Mouse (Mus musculus) neural tube, embryonic 13.5 days (tissue): ENCODE data around the gene Snx10. TPM values are rescaled to one million over a fixed set of nuclear protein-coding genes. Genes with fewer than 3 reads are reported as not detected.
"Not testable (repeated sequence)": the region's sequence is repeated elsewhere in the genome, so short reads cannot be mapped to it uniquely, and the experiment has no call there.

ENCODE experiments used
- ATAC-seq: fragments of 200-750 bp; cut with Nextera tagmentation; 2 replicates; pipeline ENCODE4 v1.8.0; 2017; ENCODE audit warnings: low read depth, mild to moderate bottlenecking, moderate TSS enrichment, moderate library complexity
- H3K27ac ChIP-seq: fragments of 300-500 bp; sonication (generic); replicated peaks from 2 replicates; pipeline ENCODE4 v1.5.1; 2015; ENCODE audit warnings: moderate library complexity, mild to moderate bottlenecking, inconsistent platforms
- H3K27me3 ChIP-seq: fragments of 300-500 bp; sonication (generic); 2 replicates; pipeline ENCODE4 v1.6.1; 2015; ENCODE audit warnings: mild to moderate bottlenecking, inconsistent platforms
- H3K36me3 ChIP-seq: fragments of 300-500 bp; sonication (generic); 2 replicates; pipeline ENCODE4 v1.6.1; 2015; ENCODE audit warnings: mild to moderate bottlenecking, inconsistent platforms
- H3K4me1 ChIP-seq: fragments of 300-500 bp; sonication (generic); replicated peaks from 2 replicates; pipeline ENCODE4 v1.6.1; 2015; ENCODE audit warnings: inconsistent platforms
- H3K4me2 ChIP-seq: fragments of 300-500 bp; sonication (generic); 2 replicates; pipeline ENCODE4 v1.6.1; 2015; ENCODE audit warnings: inconsistent platforms, mild to moderate bottlenecking, moderate library complexity
- H3K4me3 ChIP-seq: fragments of 300-500 bp; sonication (generic); 2 replicates; pipeline ENCODE4 v1.5.1; 2015; ENCODE audit warnings: mild to moderate bottlenecking, inconsistent platforms
- H3K9ac ChIP-seq: fragments of 300-500 bp; sonication (generic); 2 replicates; pipeline ENCODE4 v1.6.1; 2015; ENCODE audit warnings: moderate library complexity, mild to moderate bottlenecking, inconsistent platforms
- H3K9me3 ChIP-seq: fragments of 300-500 bp; sonication (generic); 2 replicates; pipeline ENCODE4 v1.6.1; 2016; ENCODE audit warnings: inconsistent platforms
- WGBS: fragments of 180-500 bp; shearing (Covaris S2); methylation state at CpG from one replicate; pipeline ENCODE4 v1.1.7; 2015; 5-methylcytosine and 5-hydroxymethylcytosine counted together
- polyA plus RNA-seq: library from polyadenylated mRNA; unstranded; fragments of >200 nt; fragmentation: Nextera tagmentation; extraction: Ambion mirVana; gene quantifications from 2 replicates; pipeline ENCODE4 v1.2.1, GENCODE M21; 2015

Gene Snx10
- polyA plus RNA-seq, result 49.4 and 54.8 TPM in 2 replicates

DNA sequence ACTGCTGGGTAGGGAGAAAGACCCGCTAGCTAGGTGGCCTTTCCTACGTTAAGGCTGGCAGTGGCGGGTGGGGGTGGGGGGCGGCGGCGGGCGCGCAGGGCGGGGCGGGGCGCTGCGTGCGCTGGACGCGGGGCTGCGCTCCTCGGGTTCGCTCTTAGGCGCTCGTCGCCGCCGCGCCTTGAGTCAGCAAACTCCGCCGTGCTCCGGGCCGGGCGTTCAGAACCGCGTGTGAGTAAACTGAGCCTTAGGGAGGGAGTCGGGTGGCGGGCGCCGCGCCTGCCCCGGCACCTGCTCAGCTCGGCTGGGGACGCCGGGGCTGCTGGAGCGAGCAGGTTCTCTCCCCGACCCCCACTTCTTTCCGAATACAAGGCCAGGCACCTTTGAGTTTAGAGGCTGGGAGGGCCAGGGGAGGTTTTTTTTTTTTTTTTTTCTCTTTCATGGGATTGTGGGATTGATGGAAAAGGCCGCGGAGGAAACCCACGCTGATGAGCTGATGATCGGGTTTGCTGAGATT, at the start of gene Snx10:
Snx10 (plus strand) TSS at position 95 of the 514 bp plus-strand sequence.
- Histone ChIP-seq H3K9me3 (no peaks in the 10 kb centered on the region), H3K27me3 (no peaks in the 10 kb centered on the region), H3K9ac (peak within 1 kb of the TSS; percentile 80), H3K4me2 (peak within 1 kb of the TSS; percentile 74), H3K4me1 (peaks cover 19% of the 10 kb centered on the region), H3K4me3 (peak within 1 kb of the TSS; percentile 68), H3K36me3 (no peaks in the 10 kb centered on the region), H3K27ac (peak within 1 kb of the TSS; percentile 79)
- 1% methylated on average over 47 of the region's 47 CpGs for WGBS
- ATAC-seq, result peak; percentile 80

DNA sequence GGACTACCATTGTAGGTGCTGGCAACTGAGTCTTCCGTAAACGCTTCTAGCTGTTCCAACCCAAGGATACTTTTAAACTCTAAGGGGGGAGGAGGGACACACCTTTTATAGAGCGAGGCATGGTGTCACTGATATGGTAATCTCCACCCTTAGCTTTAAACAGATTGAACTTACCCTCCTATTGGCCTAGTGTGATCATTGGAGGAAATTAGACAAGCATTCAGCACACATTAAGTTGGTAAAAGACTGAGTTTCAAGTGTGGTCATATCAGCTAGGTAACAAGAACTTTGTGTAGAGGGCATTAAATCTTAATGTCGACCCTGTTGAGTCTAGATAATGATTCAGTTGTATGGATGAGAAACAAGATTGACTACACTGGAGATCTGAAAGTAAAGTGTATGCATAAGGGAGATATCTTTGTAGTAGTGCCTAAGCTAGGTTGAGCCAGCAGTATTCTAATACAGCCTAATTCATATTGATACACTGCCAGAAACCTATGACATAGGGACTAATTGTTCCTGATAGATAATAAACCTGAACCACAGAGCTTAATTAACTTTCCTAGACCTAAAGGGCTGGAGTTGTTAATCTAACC, 44.5 kb upstream of the Snx10 start:
- no peaks in the 10 kb centered on the region for H3K9me3 ChIP-seq
- H3K4me3 ChIP-seq, result no peak overlapping the region
- H3K36me3 ChIP-seq, result peaks cover 77% of the 10 kb centered on the region
- 93% methylated on average over 4 of the region's 4 CpGs for WGBS
- H3K9ac ChIP-seq, result no peak overlapping the region
- H3K27me3 ChIP-seq, result no peaks in the 10 kb centered on the region
- no peak overlapping the region for H3K4me2 ChIP-seq
- no peak overlapping the region for H3K27ac ChIP-seq
- peaks cover 6% of the 10 kb centered on the region for H3K4me1 ChIP-seq
- ATAC-seq, result no peak

DNA sequence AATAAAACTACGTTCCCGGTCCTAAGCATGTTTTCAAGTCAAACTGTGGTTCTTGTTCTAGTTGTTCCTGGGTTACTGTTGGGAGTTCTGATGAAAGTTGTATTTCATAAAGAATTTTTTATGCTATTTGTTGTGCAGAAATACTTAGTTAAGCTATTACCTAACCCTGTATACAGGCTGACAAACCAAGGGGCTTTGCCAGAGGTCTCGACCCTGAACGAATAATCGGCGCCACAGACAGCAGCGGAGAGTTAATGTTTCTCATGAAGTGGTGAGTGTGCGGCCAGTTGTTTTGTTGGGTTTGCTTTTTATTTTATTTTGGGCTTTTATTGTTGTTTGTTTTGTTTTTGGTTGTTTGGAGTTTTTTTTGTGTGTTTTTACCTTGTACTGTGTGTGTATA, 42.2 kb upstream of the Snx10 start:
- H3K4me3 ChIP-seq, result no peak overlapping the region
- 93% methylated on average over 8 of the region's 8 CpGs for WGBS
- no peaks in the 10 kb centered on the region for H3K9me3 ChIP-seq
- H3K36me3 ChIP-seq, result peaks cover 65% of the 10 kb centered on the region
- no peaks in the 10 kb centered on the region; the same call in 1 of the 2 replicates for H3K4me1 ChIP-seq
- H3K27me3 ChIP-seq, result no peaks in the 10 kb centered on the region
- ATAC-seq, result no peak
- H3K27ac ChIP-seq, result no peak overlapping the region
- no peak overlapping the region for H3K4me2 ChIP-seq
- no peak overlapping the region for H3K9ac ChIP-seq

DNA sequence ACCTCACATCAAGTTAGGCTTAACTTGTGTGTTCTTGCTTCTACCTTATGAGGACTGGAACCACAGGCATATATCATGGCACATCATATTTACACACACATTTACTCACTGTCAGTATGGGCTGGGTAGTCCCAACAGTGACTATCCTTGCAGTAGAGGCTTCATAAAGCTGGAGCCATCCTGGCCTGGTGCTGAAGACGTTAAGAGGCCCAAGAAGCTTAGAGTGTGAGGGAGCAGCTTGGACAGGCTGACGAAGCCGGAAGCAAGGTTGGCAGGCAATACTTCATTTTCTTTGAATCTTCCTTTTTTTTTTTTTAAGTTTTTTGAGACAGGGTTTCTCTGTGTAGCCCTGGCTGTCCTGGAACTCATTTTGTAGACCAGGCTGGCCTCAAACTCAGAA, 39.8 kb upstream of the Snx10 start:
- H3K9ac ChIP-seq, result no peak overlapping the region
- no peaks in the 10 kb centered on the region for H3K9me3 ChIP-seq
- 94% methylated on average over 3 of the region's 3 CpGs for WGBS
- peaks cover 48% of the 10 kb centered on the region for H3K36me3 ChIP-seq
- H3K4me2 ChIP-seq, result no peak overlapping the region
- no peak for ATAC-seq
- H3K4me3 ChIP-seq, result no peak overlapping the region
- no peaks in the 10 kb centered on the region for H3K4me1 ChIP-seq
- H3K27ac ChIP-seq, result no peak overlapping the region
- no peaks in the 10 kb centered on the region for H3K27me3 ChIP-seq

DNA sequence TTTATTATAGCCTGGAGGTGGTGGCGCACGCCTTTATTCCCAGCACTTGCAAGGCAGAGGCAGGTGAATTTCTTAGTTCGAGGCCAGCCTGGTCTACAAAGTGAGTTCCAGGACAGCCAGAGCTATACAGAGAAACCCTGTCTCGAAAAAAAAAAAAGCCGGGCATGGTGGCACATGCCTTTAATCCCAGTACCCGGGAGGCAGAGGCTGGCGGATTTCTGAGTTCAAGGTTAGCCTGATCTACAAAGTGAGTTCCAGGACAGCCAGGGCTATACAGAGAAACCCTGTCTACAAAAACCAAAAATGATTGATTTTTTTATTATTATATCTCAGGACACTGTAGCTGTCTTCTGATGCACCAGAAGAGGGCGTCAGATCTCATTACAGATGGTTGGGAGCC, 39.1 kb upstream of the Snx10 start:
- 91% methylated on average over 8 of the region's 8 CpGs for WGBS
- not testable (repeated sequence) for H3K9ac ChIP-seq, H3K4me1 ChIP-seq, H3K4me3 ChIP-seq, H3K4me2 ChIP-seq, H3K27ac ChIP-seq, H3K27me3 ChIP-seq, ATAC-seq, H3K9me3 ChIP-seq
- peaks cover 42% of the 10 kb centered on the region for H3K36me3 ChIP-seq

DNA sequence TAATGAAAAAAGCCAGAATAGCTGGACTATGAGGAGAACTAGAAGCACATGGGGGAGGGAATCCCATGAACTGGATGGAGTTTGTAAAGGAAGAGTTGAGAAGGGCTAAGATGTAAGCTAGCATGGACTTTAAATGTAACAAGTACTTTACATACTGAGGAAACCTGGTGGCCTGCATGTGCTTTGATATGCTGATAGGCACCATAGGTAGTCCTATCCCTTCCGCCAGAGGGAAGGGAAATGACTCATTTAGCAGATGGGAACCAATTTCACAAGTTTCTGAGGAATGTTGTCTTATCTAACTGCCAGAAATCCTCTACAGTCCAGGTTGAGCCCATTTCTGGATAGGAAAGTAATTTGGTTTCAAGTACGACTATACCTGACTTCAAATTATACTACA, 38.1 kb upstream of the Snx10 start:
- no peaks in the 10 kb centered on the region for H3K27me3 ChIP-seq
- no peak overlapping the region for H3K27ac ChIP-seq
- no peak for ATAC-seq
- no peak overlapping the region for H3K9ac ChIP-seq
- H3K4me2 ChIP-seq, result no peak overlapping the region
- H3K4me3 ChIP-seq, result no peak overlapping the region
- WGBS, result 63% methylated on average over 2 of the region's 2 CpGs
- no peaks in the 10 kb centered on the region for H3K9me3 ChIP-seq
- no peaks in the 10 kb centered on the region for H3K4me1 ChIP-seq
- peaks cover 31% of the 10 kb centered on the region for H3K36me3 ChIP-seq

DNA sequence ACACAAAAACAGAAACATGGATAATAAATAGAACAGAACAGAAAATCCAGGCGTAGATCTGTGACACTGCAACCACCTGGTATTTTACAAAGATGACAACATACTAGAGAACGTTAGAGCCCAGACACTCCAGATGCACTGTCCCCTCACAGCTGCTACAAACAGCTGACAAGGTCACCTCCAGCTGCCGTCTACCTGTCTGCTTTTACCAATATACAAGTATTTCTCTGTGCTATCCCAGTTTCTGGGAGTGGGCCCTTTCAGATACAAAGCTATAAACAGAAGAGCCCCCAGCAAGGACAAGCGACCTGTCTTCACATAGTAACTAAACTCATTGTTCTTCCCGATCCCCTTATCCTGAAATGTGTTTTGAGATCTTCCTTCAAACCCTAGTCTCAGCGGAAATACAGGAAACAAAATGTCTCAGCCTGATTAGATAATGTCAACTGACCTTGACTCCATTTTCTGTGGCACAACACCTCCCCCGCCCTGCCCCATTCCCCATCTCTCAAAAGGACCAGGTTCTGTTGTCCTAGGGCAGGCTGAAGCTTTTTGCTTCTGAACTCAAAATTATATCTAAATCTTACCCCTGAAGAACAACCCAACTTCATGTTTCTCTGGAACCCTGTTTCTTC, 37.5 kb upstream of the Snx10 start:
- Histone ChIP-seq H3K36me3 (peaks cover 25% of the 10 kb centered on the region), H3K4me3 (no peak overlapping the region), H3K27me3 (no peaks in the 10 kb centered on the region), H3K27ac (no peak overlapping the region), H3K9me3 (no peaks in the 10 kb centered on the region), H3K9ac (no peak overlapping the region), H3K4me2 (no peak overlapping the region), H3K4me1 (no peaks in the 10 kb centered on the region)
- ATAC-seq, result no peak
- whole genome bisulfite sequencing, result 77% methylated on average over 7 of the region's 7 CpGs

DNA sequence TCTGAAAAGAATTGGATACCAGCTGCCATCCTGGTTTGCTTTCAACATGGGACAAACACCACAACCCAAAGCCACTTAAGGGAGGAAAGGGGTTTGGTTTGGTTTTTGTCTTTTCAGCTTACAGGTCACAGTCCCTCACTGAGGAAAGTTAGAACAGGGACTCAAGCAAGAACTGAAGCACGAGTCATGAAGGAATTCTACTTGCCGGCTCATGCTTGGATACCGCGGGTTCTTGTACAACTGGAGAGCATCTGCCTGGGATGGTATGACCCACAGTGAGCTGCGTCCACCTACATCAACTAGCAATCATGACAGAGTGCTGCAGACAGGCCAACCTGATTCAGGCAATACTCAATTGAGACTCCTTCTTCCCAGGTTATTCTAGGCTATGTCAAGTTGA, 37.0 kb upstream of the Snx10 start:
- no peak overlapping the region for H3K27ac ChIP-seq
- no peaks in the 10 kb centered on the region for H3K4me1 ChIP-seq
- no peak overlapping the region for H3K9ac ChIP-seq
- H3K27me3 ChIP-seq, result no peaks in the 10 kb centered on the region
- H3K9me3 ChIP-seq, result no peaks in the 10 kb centered on the region
- ATAC-seq, result no peak
- no peak overlapping the region for H3K4me3 ChIP-seq
- peaks cover 20% of the 10 kb centered on the region for H3K36me3 ChIP-seq
- no peak overlapping the region for H3K4me2 ChIP-seq
- 93% methylated on average over 5 of the region's 5 CpGs for WGBS

DNA sequence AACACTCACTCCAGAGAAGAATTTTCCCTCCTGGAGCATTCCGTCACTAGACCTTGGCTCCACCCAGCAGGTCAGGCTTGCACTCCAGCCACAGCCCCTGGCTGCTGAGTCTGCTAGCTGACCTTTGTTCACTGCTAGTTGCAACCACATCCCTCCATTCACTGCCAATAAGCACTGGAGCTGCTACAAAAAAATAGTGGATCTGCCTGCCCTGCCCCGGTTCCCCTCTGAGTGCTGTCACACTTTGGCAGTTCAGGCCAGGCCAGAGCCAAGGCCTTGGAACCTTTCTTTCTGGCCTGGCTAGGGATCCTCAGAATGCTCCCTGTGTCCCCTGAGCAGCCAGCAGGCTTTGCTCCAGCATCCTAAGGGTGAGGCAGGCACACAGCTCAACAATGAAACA, 33.9 kb upstream of the Snx10 start:
- H3K27ac ChIP-seq, result no peak overlapping the region
- no peaks in the 10 kb centered on the region for H3K27me3 ChIP-seq
- 75% methylated on average over 2 of the region's 2 CpGs for WGBS
- no peaks in the 10 kb centered on the region for H3K9me3 ChIP-seq
- ATAC-seq, result no peak
- no peak overlapping the region for H3K4me3 ChIP-seq
- H3K36me3 ChIP-seq, result 0 out of 2 replicates have a peak, but pooled peaks cover under 1% of the 10 kb centered on the region
- no peaks in the 10 kb centered on the region for H3K4me1 ChIP-seq
- no peak overlapping the region for H3K9ac ChIP-seq
- H3K4me2 ChIP-seq, result no peak overlapping the region

DNA sequence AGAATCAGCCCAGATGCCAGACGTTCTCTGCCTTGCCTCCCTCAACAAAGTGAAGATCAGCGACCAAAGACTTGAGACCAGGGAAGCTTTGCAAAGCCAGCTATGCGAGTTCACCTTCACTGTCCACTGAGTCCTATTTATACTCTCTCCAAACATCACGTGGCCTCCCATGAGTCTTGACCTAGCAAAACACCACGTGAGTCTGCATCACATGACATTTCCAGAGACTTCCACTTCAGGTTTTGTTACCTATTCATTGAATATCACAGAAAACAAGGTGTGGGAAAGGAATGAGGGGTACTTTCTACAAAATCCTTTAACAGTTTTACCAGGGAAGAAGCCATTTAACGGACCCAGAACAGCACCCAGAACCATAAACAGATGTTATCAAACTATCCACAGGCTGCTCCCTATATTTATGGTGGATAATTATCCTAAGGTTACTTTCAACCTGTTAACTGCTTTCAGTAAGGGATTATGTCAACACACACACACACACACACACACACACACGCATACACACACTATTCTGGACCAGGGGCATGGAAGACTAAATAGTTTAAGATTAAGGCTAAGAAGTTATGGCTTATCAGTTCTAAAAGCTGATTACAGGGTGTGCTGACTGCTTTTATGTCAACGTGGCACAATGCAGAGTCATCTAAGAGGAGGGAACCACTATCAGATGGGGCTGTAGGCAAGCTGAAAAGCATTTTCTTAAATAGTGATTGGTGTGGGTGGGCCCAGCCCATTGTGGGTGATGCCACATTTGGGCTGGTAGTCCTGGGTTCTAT, 26.2 kb upstream of the Snx10 start:
- 77% methylated on average over 8 of the region's 8 CpGs for WGBS
- Histone ChIP-seq H3K27me3 (no peaks in the 10 kb centered on the region), H3K36me3 (no peaks in the 10 kb centered on the region), H3K9me3 (no peaks in the 10 kb centered on the region), H3K4me3 (no peak overlapping the region), H3K27ac (no peak overlapping the region), H3K4me2 (no peak overlapping the region), H3K4me1 (no peaks in the 10 kb centered on the region), H3K9ac (no peak overlapping the region)
- ATAC-seq, result no peak

DNA sequence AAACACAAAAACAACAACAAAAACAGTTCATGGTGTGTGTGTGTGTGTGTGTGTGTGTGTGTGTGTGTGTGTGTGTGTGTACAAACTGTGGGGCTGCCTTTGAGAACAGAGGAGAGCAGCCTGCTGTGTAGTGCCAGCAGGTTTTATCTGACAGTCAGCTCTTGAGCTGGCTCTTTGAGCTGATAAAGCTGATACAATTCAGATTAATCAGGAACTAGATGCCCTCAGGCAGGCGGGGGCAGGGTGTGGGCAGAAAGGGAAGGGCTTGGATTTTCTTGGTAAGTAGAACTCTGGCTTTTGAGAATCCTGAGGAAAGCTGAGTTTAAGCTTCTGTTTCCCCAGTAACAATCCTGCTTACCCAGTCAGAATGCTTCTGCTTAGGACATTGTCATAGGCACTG, 18.0 kb upstream of the Snx10 start:
- Histone ChIP-seq H3K4me3 (no peak overlapping the region), H3K9me3 (no peaks in the 10 kb centered on the region), H3K27ac (no peak overlapping the region), H3K36me3 (no peaks in the 10 kb centered on the region), H3K27me3 (no peaks in the 10 kb centered on the region), H3K9ac (no peak overlapping the region), H3K4me1 (peaks cover 5% of the 10 kb centered on the region), H3K4me2 (no peak overlapping the region)
- WGBS, result 65% methylated on average over 1 of the region's 1 CpGs
- ATAC-seq, result no peak

DNA sequence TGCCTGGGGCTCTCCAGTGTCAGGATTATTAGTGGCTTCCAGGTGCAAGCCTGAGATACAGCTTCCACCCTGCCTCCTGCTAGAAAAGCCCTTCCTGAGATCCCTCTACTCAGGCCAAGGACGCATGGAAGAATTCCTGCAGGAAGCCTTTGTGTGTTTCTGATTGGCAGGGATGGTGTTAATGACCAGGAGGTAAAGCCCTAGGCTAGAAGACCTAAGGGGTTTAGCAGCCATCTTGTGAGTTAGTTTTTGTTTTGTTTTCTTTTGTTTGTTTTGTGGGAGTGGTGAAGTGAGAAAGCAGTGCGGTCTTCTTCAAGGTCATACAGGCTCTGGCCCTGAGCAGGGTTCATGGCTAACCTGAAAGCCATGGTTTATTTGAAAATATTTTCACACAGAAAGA, 16.1 kb upstream of the Snx10 start:
- H3K36me3 ChIP-seq, result no peaks in the 10 kb centered on the region
- H3K27me3 ChIP-seq, result no peaks in the 10 kb centered on the region
- WGBS, result 62% methylated on average over 2 of the region's 2 CpGs
- H3K4me3 ChIP-seq, result no peak overlapping the region
- H3K4me2 ChIP-seq, result no peak overlapping the region
- ATAC-seq, result no peak
- H3K9me3 ChIP-seq, result no peaks in the 10 kb centered on the region
- no peak overlapping the region for H3K27ac ChIP-seq
- H3K9ac ChIP-seq, result no peak overlapping the region
- peaks cover 5% of the 10 kb centered on the region for H3K4me1 ChIP-seq
